Mouse (Mus musculus): ENCODE data around the gene Krtap12-1.
"Not testable (repeated sequence)": the region's sequence is repeated elsewhere in the genome, so short reads cannot be mapped to it uniquely, and the experiment has no call there.

The Krtap12-1 gene

GRCm38 (mm10) chr10:77720299-77720698 is at the start of gene Krtap12-1:
Gene Krtap12-1 (plus strand): TSS chr10:77720599.
- not testable (repeated sequence) for DNase-seq

GRCm38 (mm10) chr10:77670710-77671109 is 49.7 kb upstream of the Krtap12-1 start:
- no peak for DNase-seq

- DNase-seq, result no peak
Observed at GRCm38 (mm10) chr10:77671519-77671918, 48.9 kb upstream of the Krtap12-1 start.

GRCm38 (mm10) chr10:77673765-77674164 is 46.6 kb upstream of the Krtap12-1 start:
- DNase-seq, result no peak

- no peak for DNase-seq
Observed at GRCm38 (mm10) chr10:77677562-77677961, 42.8 kb upstream of the Krtap12-1 start.

- DNase-seq, result no peak
Observed at GRCm38 (mm10) chr10:77682994-77683393, 37.4 kb upstream of the Krtap12-1 start.

- no peak for DNase-seq
Observed at GRCm38 (mm10) chr10:77684181-77684580, 36.2 kb upstream of the Krtap12-1 start.

- no peak for DNase-seq
Observed at GRCm38 (mm10) chr10:77685895-77686664, 34.3 kb upstream of the Krtap12-1 start, which contains the start of gene Tspear. Gene Tspear (plus strand): TSS chr10:77686569.

GRCm38 (mm10) chr10:77687021-77687420 is 33.4 kb upstream of the Krtap12-1 start:
- no peak for DNase-seq

- not testable (repeated sequence) for DNase-seq
Observed at GRCm38 (mm10) chr10:77690356-77690807, 30.0 kb upstream of the Krtap12-1 start, which contains the start of gene Gm19402. Gene Gm19402 (minus strand): TSS chr10:77690757.

- no peak for DNase-seq
Observed at GRCm38 (mm10) chr10:77697133-77697532, 23.3 kb upstream of the Krtap12-1 start, which contains the start of gene Gm9508. Gene Gm9508 (minus strand): TSS chr10:77697233.

- DNase-seq, result no peak
Observed at GRCm38 (mm10) chr10:77706326-77706725, 14.1 kb upstream of the Krtap12-1 start, which contains the start of gene Gm10272. Gene Gm10272 (plus strand): TSS chr10:77706626.

GRCm38 (mm10) chr10:77709831-77710230 is 10.6 kb upstream of the Krtap12-1 start:
- DNase-seq, result no peak

- DNase-seq, result not testable (repeated sequence)
Observed at GRCm38 (mm10) chr10:77711157-77711556, 9.2 kb upstream of the Krtap12-1 start, which contains the start of gene Gm10024. Gene Gm10024 (plus strand): TSS chr10:77711457.

GRCm38 (mm10) chr10:77713734-77714133 is 6.7 kb upstream of the Krtap12-1 start:
- peak; percentile 15 for DNase-seq

- no peak for DNase-seq
Observed at GRCm38 (mm10) chr10:77715507-77715906, 4.9 kb upstream of the Krtap12-1 start, which contains the start of gene Gm10142. Gene Gm10142 (plus strand): TSS chr10:77715807.

- no peak for DNase-seq
Observed at GRCm38 (mm10) chr10:77724855-77725254, 4.5 kb downstream of the Krtap12-1 start.

GRCm38 (mm10) chr10:77726186-77726585 is 5.8 kb downstream of the Krtap12-1 start, which contains the start of gene Gm10100:
Gene Gm10100 (plus strand): TSS chr10:77726486.
- DNase-seq, result no peak

- DNase-seq, result peak; percentile 1
Observed at GRCm38 (mm10) chr10:77728280-77728679, 7.9 kb downstream of the Krtap12-1 start.

- DNase-seq, result peak; percentile 15
Observed at GRCm38 (mm10) chr10:77729241-77729640, 8.8 kb downstream of the Krtap12-1 start.

- no peak for DNase-seq
Observed at GRCm38 (mm10) chr10:77735928-77736327, 15.5 kb downstream of the Krtap12-1 start.

GRCm38 (mm10) chr10:77738929-77739328 is 18.5 kb downstream of the Krtap12-1 start:
- no peak for DNase-seq

- not testable (repeated sequence) for DNase-seq
Observed at GRCm38 (mm10) chr10:77741924-77742688, 21.7 kb downstream of the Krtap12-1 start, which contains the start of gene Gm18596. Gene Gm18596 (minus strand): TSS chr10:77742638.

Data from lung, postnatal 36 days (tissue).